Mouse (Mus musculus) liver, embryonic 14.5 days (tissue): Measurements from ENCODE around the gene Dhtkd1.

ENCODE experiments used
- CTCF ChIP-seq: IDR thresholded peaks from 2 replicates; pipeline ENCODE4 v1.5.1; 2016; ENCODE audit warnings: antibody characterized with exemption, low read depth, control low read depth
- EP300 ChIP-seq: IDR thresholded peaks from 2 replicates; pipeline ENCODE4 v1.6.1; 2016; ENCODE audit warnings: antibody characterized with exemption, low read depth

GRCm38 (mm10) chr2:5927481-5927880 is 15.1 kb downstream of the Dhtkd1 start:
- no peak for TF ChIP-seq CTCF
- TF ChIP-seq EP300, result no peak
